Mouse (Mus musculus) embryo, embryonic 11.5 days (tissue): ENCODE data around the gene Atxn7l3b.
"Not testable (repeated sequence)": the region's sequence is repeated elsewhere in the genome, so short reads cannot be mapped to it uniquely, and the experiment has no call there.

Experiments used
- DNase-seq: peaks from one replicate; pipeline ENCODE4 v3.0.0-alpha.2; 2012; ENCODE audit warnings: low read depth, low spot score

Gene Atxn7l3b

DNA sequence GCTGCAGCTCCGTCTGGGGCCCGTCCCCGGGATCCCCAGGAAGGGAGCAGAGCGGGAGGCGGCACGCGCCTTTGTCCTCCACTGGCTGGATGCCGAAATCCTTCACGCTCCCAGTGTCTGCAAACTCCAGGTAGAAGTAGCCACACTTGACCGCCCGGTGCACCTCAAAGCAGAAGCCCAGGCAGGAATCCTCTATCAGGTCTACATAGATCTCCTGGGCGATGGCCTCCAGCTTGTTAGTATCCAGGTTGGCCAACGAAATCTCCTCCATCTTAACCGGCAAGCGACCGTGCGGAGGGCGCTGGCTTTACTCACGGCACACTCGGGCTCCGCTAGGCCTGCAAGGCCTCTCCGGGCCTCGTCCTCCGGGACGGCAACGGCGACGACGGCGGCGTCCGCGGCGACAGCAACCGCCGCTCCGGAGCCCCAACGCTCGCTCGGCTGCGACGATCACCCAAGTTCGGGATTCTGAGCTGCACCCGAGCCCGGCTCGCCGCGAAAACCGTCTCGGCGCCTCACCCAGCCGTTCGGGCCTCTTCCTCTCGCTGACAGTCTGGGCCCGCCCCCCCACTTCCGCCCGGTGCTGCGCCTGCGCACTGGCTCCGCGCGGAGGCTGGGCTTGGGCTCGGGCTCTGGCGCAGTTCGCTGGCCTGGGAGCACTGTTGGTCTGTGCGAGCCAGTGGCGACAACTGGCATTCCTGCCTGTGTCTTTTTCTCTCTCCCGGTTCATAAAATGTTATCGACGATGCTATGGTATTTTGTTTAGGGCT lies at the start of gene Atxn7l3b:
Atxn7l3b (minus strand) TSS at position 550 of the 770 bp plus-strand sequence.
- DNase-seq: peak; percentile 86

DNA sequence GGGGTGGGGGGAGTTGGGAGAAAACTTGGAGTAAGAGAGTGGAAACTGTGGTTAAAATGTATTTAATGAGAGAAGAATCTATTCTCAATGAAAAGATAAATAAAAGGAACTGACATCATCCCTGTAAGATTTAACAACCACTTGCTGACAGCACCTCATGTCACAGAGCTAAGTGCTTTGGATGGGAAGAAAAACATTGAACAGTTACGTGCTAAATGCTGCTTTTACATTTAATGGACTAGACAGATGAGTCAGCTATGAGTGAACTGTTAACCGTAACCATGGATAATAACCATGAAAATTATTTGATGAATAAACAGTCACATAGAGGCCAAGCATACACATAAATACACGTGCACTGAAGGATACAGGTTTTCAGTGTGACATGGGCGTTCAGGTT lies 48.8 kb upstream of the Atxn7l3b start:
- DNase-seq: no peak

DNA sequence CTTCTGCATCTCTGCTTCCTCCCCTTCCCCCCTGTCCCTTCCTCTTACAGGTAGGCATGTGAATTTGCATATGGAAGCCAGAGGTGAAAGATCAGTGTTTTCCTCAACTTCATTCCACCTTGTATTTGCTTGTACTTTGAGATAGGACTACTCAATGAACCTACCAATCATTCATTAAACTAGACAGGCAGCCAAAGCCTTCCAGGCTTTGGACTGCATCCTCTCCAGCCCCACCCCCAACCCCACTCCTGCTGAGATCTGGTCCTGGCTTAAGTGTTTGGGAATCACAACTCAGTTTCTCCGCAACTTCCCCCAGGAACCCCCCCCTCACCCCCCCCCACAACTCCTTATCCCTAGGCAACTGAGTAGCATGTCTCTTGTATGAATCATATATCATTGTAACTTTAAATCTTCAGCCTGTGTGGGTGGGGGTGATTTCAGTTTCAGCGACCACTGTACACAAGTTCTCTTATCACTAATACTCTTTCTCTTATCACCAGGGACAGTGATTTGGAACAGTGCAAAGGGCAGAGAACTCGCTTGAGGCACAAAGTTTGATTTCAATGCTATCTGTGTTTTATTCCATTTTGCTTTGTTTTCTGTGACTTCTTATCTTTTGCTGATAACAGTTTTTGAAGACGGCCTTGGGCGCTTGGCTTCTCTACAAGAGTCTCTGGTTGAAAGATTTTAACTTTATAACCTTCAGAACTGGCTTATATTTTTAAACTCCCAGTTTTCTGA lies 44.7 kb upstream of the Atxn7l3b start:
- DNase-seq: no peak

DNA sequence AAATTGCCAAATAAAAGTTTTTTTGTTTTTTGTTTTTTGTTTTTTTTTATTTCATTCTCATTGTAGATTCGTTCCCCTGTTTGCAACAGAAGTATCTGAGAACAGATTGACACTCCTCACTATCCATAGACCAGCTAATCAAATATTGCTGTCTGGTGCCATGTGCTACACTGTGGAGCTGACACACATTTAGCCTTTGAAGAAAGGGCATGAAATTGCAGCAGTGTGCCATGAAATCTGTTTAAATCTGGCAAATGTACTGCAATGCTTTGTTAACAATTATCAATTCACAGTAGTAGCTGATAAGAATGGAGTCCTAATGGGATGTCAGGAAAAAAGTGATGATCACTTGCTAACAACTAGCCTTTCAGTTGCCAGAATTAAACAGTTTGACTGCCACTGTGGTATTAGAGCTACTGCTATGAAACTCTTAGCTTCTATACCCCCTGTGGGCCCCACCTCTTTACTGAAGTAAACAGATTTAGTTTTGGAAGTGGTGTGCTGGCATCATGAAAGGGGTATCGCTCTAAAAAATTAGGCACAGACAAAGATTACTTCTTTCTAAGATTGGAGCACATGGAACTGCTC lies 41.3 kb upstream of the Atxn7l3b start:
- DNase-seq: no peak

DNA sequence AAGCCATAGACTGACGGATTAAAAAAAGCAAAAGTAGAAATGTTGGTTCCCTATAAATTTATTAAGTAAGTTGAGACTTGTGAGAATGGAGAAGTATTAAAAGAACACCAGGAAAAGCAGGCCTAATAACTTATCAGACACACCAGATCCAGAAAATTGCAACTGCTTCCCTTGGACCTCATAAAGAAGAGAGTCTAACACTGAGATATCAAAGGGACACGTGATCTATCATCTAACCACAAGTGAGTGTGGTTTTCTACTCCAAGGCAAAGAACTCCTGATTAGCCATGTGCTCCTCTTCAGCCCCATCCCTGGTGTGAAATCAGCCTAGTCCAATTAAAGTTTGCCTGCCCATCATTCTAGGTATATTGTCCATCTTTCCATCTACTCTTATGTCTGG lies 38.8 kb upstream of the Atxn7l3b start:
- DNase-seq: no peak

DNA sequence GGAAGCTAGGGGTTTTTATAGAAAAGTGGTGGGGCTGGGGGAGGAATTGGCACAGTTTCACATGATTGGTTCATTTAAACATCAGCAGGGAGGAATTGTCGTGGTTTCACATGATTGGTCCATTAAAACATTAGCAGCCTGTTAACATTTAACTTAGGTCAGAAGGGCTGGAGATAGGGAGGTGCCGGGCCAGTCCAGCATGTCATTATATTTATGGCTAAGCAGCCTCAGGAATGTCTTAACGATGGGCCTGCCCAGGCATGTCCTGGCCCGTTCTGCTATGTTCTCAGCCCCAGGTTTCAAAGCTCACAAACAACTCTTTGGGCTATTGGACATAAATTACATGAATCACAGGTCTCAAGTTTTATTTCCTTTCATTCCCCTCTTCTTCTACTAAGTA lies 33.4 kb upstream of the Atxn7l3b start:
- DNase-seq: not testable (repeated sequence)

DNA sequence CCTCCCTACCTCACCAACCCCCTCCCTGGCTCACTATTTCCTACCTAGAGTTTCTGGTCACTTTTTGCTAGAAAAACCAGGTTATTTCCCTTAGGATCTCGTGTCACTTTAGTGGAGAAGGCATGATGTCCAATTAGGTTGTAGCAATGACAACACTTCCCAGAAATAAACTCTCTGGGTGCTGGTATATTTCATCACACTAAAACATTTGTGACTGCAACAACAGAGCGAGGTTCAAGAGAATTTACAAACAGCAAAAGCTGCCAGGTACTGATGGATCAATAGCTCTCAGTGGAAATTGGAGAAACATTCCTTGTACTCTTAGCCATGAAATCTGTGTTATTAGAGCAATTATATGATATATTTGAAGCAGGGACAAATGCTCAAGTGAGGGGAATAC lies 25.3 kb upstream of the Atxn7l3b start:
- DNase-seq: no peak

DNA sequence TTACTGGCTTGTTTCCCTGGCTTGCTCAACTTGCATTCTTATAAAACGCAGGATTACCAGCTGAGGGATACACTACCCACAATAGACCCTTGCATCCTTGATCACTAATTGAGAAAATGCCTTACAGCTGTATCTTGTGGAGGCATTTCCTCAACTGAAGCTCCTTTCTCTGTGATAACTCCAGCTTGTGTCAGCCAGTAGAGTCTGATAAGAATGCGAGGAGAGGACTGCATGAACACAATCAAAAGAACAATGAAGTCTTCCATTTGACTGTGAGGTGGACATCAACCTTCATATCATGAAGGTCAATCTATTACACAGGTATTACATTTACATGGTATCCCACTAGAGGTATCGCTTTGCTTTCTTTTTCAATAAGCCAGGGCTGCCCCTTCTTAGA lies 19.7 kb upstream of the Atxn7l3b start:
- DNase-seq: no peak

DNA sequence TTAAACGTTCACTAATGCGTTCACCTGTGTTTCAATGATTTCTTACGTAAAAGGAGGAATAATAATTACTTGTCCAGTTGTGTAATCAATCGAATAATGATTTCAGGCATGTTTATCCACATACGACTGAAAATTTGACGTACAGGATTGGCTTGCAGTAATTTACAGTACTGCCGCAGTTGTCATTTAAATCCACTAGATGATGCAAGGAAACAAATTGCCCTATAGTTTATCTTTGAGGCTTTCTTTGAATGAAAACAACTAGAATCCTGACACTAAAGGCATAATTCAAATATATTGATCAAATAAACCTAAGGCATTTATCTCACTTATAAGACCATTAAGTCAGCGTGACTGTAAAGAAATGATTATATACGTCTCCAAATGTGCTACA lies 418 bp upstream of the Atxn7l3b start:
- no peak for DNase-seq

DNA sequence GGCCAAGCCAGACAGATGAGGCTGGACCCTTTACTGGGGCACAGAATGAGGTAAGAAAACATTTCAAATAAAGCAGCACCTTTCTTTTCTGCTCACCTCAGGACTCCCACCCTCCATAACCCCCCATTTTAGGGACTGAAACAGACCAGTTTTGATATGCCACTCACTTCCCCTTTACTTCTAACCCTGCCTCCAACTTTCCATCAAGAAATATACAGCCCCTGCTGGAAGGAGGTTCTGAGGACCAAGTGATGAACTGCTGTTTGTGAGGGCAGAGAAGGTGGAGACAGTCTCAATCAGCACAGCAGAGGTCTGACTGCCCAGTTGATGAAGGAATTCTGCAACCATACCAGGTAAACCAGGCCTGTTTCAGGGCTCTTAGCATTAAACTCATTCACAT lies 1.8 kb downstream of the Atxn7l3b start:
- no peak for DNase-seq

DNA sequence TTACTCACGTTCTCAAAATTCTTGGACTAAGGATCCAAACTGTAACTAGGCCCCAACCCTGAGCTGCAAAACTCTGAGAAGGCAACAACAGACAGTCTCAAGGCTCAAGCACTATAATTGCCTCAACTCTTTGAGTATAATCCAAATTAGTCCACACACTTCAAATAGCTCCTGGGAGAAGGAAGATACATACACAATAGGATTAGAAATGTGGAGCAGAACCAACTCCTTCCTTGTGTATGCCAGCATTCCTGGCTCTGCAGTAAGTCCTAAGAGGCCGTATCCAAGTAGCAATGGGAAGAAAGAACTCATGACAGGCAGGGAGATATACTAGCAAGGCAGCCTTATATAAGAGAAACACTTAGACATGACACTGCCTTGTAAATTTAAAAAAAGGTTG lies 2.5 kb downstream of the Atxn7l3b start:
- no peak for DNase-seq

DNA sequence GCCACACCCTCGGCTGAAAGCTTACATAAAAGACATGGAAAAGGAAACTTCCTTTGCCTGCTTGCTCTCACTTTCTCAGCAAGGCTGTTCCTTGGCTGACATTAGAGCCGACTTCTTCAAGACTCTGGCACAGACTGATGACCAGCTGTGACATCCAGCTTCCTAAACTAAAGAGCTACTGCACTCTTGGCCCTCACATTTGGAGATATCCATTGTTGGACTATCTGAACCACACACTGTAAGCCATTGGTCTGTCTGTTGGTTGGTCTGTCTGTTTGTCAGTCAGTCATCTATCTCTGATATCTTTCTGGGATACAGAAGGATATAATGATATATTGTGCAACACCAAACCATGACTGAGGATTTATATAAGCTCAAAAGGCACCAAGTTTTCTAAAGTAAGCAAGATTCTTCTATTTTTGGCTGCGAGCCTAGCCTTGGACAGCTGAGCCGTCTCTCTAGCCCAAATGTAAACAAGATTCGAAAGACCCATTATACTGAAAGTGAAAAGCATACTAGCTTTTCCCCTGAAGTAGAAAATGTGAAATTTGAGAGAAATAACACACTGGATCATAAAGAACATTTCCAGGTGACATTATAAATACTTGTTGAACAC lies 12.1 kb downstream of the Atxn7l3b start:
- DNase-seq: no peak

DNA sequence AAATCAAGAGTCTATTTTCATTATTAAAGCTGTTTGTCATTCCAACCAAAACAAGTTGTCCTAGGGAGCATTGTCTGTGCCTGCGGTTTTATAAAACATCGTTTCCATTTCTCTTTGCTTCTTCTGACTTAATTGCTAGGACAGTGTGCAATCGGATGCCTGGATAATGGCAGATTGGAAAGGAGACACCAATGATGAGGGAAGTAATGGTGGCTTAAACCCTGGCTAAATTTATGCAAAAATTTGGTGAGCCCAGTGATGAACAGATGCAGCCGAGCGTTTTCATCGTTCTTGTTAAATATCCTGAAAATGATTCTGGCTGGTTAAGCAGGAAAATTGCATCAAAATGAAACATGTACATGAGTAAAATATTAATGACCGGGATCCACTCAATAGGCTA lies 28.6 kb downstream of the Atxn7l3b start:
- DNase-seq: no peak

DNA sequence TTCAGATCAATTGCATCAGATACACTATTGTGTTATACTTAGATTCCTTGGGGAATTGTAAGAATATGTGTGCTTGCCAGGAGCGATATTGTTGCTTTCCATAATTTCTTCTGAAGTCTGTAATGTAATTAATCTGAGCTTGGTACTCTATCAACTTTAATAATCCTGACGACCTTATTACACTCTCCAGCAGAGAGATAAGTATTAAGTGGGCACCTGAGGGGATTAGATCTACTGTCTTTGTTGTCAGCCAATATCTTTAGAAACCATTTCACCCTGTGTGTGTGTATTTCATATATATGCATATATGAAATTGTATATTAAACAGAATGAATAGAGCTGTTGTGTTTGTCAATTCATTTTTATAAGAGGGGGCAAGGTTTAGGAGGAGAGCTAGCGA lies 29.0 kb downstream of the Atxn7l3b start:
- DNase-seq: no peak

DNA sequence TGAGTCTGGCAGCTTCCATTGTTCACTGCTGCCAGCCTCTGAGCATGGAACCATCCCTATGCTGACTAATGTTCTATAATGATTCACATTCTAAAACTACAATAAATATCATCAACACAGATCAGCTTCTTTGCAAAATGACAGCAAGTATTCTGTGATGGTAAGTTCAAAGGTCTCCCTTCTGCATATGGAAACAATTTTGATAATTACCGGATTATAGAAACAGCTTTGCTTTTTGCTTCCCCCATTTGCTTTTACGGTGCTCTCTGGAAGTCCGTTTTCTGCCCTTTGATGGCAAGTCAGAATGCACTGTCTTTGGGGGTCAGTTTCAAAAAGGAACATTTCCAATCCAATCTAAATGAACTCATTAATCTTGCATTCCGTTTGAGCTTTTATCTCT lies 32.2 kb downstream of the Atxn7l3b start:
- no peak for DNase-seq

DNA sequence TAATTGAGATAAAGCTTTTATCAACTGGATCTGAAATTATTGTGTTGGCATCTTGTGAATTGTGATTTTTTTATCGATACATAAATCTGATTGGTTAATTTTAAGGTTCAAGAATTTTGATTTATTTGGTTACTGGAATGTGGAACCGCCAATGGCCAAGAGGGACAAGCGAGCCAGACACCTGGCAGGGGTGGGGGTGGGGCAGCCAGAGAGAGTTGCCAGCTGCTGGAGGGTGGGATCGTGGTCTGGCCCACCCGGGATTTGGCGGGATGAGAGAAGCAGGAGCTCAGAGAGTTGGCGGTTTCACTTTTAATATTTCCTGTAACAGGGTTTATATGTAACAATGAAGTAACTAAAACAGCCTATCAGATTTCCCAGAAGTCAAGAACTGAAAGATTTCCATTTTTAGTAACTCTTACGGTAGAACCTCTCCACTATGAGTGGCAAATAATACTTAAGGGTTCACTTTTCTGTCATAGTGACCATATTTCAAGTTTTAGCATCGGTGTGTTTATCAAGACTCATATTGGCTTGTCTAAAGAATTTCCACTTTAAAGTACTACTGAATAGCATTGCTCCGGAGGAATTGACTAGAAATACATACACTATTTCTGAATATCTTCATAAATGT lies 35.1 kb downstream of the Atxn7l3b start:
- no peak for DNase-seq

DNA sequence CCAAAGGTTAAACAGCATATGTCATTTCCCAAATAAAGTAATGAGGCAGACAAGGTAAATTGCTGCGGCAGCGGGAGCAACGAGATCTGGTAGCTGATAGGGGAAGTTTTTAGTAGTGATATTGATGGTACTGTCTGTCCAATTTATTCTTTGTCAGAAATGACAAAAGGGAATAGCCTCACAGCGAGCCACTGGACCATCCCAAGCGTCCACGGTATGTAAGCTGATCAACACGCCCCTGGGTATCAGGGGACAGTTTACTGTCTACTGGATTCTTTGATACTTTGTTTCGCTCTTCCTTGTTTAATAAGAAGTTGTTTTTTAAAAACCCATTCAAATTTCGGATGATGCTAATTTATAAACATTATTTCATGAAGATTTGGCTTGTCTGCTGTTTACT lies 44.7 kb downstream of the Atxn7l3b start:
- no peak for DNase-seq

DNA sequence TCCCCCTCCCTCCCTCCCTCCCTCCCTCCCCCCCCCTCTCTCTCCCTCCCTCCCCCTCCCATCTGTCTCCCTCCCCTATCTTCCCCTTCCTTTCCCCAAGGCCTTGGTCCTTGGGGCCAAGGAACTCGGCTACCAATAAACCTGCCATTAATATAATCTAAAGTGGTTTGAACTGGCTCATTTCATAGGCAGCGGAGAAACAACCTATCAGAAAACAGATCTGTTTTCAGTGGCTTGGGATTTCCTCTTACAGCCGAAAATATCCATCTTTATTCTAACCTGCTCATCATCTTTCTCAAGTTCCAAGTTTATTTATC lies 45.2 kb downstream of the Atxn7l3b start:
- DNase-seq: no peak

DNA sequence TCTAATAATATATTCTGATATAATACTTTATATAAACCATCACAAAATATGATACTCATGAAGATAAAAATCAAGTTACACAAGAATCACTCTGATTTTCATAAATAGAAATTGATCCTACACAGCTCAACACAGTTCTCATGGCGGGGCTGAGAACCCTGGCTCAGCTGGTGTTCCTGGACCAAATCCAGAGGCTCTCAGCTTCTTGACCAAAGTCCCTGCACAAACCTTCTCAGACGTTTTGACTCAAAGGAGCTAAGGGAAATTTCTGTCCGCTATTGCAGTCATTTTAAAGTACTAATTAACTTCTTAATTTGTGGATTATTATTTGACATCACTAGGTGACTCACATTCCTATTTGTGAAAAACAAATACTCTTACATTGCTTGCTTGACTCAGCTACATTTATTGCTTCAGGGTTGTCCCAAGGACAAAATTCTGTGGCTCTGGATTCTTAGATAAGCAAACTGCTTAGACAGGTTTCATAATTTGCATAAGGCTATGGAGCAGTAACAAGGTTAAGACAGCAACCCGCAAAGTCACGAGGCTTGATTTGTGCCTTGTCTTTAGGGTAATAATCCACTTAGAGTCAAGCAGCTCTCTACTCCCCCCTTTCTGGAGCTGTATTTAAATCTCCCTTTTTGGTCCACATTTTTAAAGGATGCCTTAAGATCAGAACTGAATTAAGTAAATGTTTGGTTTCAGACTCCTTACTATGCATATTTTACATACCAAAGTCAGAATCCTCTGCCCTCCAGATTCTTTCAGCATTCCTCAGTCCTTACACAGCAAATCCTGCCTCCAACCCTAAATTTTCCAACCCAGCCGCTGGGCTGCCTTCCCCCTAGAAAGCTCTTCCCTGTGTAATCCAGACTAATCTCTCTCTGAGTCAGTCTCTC lies 45.8 kb downstream of the Atxn7l3b start:
- no peak for DNase-seq

DNA sequence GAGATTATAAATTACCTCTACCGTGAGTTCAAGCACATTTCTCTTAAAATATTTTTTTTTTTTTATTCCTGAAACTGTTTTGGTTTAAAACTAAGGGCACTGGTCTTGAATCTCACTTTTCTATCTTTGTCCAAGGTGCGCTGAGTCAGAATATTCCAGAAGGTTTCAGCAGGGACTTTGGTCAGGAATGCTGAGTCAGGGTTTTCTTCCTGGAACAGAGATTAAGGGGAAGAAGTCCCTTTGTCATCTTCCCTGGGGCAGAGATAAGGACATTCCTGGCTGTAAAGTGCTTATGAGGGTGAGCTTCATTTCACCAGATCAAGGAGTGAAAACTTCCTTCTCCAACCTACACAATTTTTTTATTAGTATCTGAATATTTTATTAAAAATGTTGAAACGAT lies 46.7 kb downstream of the Atxn7l3b start:
- no peak for DNase-seq
